Mouse (Mus musculus) layer of hippocampus, adult 9-10 months (tissue): ENCODE measurements around the gene Tox3.

Source experiments
- DNase-seq: peaks from one replicate; pipeline ENCODE4 v3.0.0; 2022; ENCODE audit warnings: low spot score

Gene Tox3

GRCm38 (mm10) chr8:90323824-90324223 lies 24.3 kb downstream of the Tox3 start:
- DNase-seq, result no peak

GRCm38 (mm10) chr8:90322701-90323439 lies 25.3 kb downstream of the Tox3 start:
- no peak for DNase-seq

- no peak for DNase-seq
These were observed 26.9 kb downstream of the Tox3 start for GRCm38 (mm10) chr8:90321255-90321654.

- no peak for DNase-seq
These were observed 33.8 kb downstream of the Tox3 start for GRCm38 (mm10) chr8:90314312-90314711.

- no peak for DNase-seq
These were observed 45.2 kb downstream of the Tox3 start for GRCm38 (mm10) chr8:90302951-90303350.

- DNase-seq, result no peak
These were observed 45.9 kb downstream of the Tox3 start for GRCm38 (mm10) chr8:90302252-90302651.

- DNase-seq, result no peak
These were observed 46.6 kb downstream of the Tox3 start for GRCm38 (mm10) chr8:90301543-90301942.

GRCm38 (mm10) chr8:90300973-90301372 lies 47.2 kb downstream of the Tox3 start:
- DNase-seq, result no peak

- DNase-seq, result no peak
These were observed 54.1 kb downstream of the Tox3 start for GRCm38 (mm10) chr8:90294061-90294460.

- no peak for DNase-seq
These were observed 57.3 kb downstream of the Tox3 start for GRCm38 (mm10) chr8:90290811-90291210.

- DNase-seq, result no peak
These were observed 71.4 kb downstream of the Tox3 start for GRCm38 (mm10) chr8:90276722-90277121.

- DNase-seq, result no peak
These were observed 75.0 kb downstream of the Tox3 start for GRCm38 (mm10) chr8:90273182-90273581.

- DNase-seq, result peak; percentile 22
These were observed 76.2 kb downstream of the Tox3 start for GRCm38 (mm10) chr8:90271920-90272319.

- no peak for DNase-seq
These were observed 80.4 kb downstream of the Tox3 start for GRCm38 (mm10) chr8:90267698-90268256.

- no peak for DNase-seq
These were observed 81.2 kb downstream of the Tox3 start for GRCm38 (mm10) chr8:90266986-90267385.

- no peak for DNase-seq
These were observed 81.9 kb downstream of the Tox3 start for GRCm38 (mm10) chr8:90266239-90266638.

- no peak for DNase-seq
These were observed 93.8 kb downstream of the Tox3 start for GRCm38 (mm10) chr8:90254158-90254867.

GRCm38 (mm10) chr8:90246357-90246756 lies 101.8 kb downstream of the Tox3 start:
- DNase-seq, result no peak

- DNase-seq, result no peak
These were observed 102.3 kb downstream of the Tox3 start for GRCm38 (mm10) chr8:90245828-90246227.

GRCm38 (mm10) chr8:90245187-90245586 lies 103.0 kb downstream of the Tox3 start:
- DNase-seq, result no peak

- DNase-seq, result no peak
These were observed 103.5 kb downstream of the Tox3 start for GRCm38 (mm10) chr8:90244458-90245145.

- no peak for DNase-seq
These were observed 104.2 kb downstream of the Tox3 start for GRCm38 (mm10) chr8:90243957-90244356.

GRCm38 (mm10) chr8:90242351-90242750 lies 105.8 kb downstream of the Tox3 start:
- no peak for DNase-seq
